Mouse (Mus musculus) MEL (cell line): ENCODE data around the gene Itga8. TPM values are rescaled to one million over a fixed set of nuclear protein-coding genes. Genes with fewer than 3 reads are reported as not detected.

ENCODE experiments used
- DNase-seq: peaks from one replicate; pipeline ENCODE4 v3.0.0; 2011; ENCODE audit warnings: low read depth, low spot score
- H3K27ac ChIP-seq: 2 replicates; pipeline ENCODE4 v1.5.1; 2012; ENCODE audit warnings: low read depth, mild to moderate bottlenecking, control low read depth, low read length, moderate library complexity; ENCODE audit not compliant: control insufficient read depth
- H3K27me3 ChIP-seq, 2 experiments: fragments of 150-350 bp in 1 of 2; sonication (generic) in 1 of 2; 2 replicates each; pipeline ENCODE4 v1.6.1; 2012; ENCODE audit warnings: low read length in 2 of 2, mild to moderate bottlenecking in 2 of 2, improper control_type of control experiment in 1 of 2, moderate library complexity in 1 of 2; ENCODE audit not compliant: insufficient read depth in 2 of 2, control insufficient read depth in 1 of 2
- H3K36me3 ChIP-seq, 2 experiments: 2 replicates each; pipeline ENCODE4 v1.6.1; 2012 to 2014; ENCODE audit warnings: low read length in 2 of 2, improper control_type of control experiment in 1 of 2, inconsistent platforms in 1 of 2, mild to moderate bottlenecking in 1 of 2; ENCODE audit not compliant: insufficient read depth in 2 of 2, control insufficient read depth in 1 of 2
- H3K4me1 ChIP-seq, 2 experiments: fragments of 150-350 bp in 1 of 2; sonication (generic) in 1 of 2; 2 replicates each; pipeline ENCODE4 v1.6.1; 2012; ENCODE audit warnings: low read length in 2 of 2, improper control_type of control experiment in 1 of 2, mild to moderate bottlenecking in 1 of 2; ENCODE audit not compliant: insufficient read depth in 2 of 2, control insufficient read depth in 1 of 2
- H3K4me3 ChIP-seq, 2 experiments: fragments of 150-350 bp in 1 of 2; sonication (generic) in 1 of 2; 2 replicates each; pipeline ENCODE4 v1.5.1; 2012; ENCODE audit warnings: low read depth in 2 of 2, low read length in 2 of 2, mild to moderate bottlenecking in 2 of 2, moderate library complexity in 2 of 2, control low read depth in 1 of 2, improper control_type of control experiment in 1 of 2; ENCODE audit not compliant: control insufficient read depth in 1 of 2, insufficient read depth in 1 of 2
- H3K79me2 ChIP-seq: 2 replicates; pipeline ENCODE4 v1.6.1; 2012; ENCODE audit warnings: mild to moderate bottlenecking, low read length, moderate library complexity; ENCODE audit not compliant: control insufficient read depth, poor library complexity, insufficient read depth
- H3K9ac ChIP-seq: 2 replicates; pipeline ENCODE4 v1.6.1; 2012; ENCODE audit warnings: low read depth, mild to moderate bottlenecking, control low read depth, low read length, moderate library complexity; ENCODE audit not compliant: control insufficient read depth, poor library complexity, severe bottlenecking
- H3K9me3 ChIP-seq: fragments of 150-350 bp; sonication (generic); replicated peaks from 2 replicates; pipeline ENCODE4 v1.6.1; 2012; ENCODE audit warnings: mild to moderate bottlenecking, low read length, improper control_type of control experiment, moderate library complexity; ENCODE audit not compliant: insufficient read depth
- BHLHE40 ChIP-seq: IDR thresholded peaks from 2 replicates; pipeline ENCODE4 v1.6.1; 2012; ENCODE audit warnings: low read depth, mild to moderate bottlenecking, inconsistent platforms, low read length, improper control_type of control experiment, borderline replicate concordance
- CTCF ChIP-seq, 3 experiments: IDR thresholded peaks in 2 of 3; conservative IDR thresholded peaks in 1 of 3; 2 replicates each; pipeline ENCODE4 v1.5.1; 2011 to 2012; ENCODE audit warnings: low read length in 3 of 3, low read depth in 2 of 3, mild to moderate bottlenecking in 2 of 3, improper control_type of control experiment in 1 of 3, inconsistent platforms in 1 of 3, mixed read lengths in 1 of 3, moderate library complexity in 1 of 3; ENCODE audit not compliant: control insufficient read depth in 1 of 3, insufficient read depth in 1 of 3, poor library complexity in 1 of 3, severe bottlenecking in 1 of 3
- ELF1 ChIP-seq: IDR thresholded peaks from 2 replicates; pipeline ENCODE4 v1.6.1; 2014; ENCODE audit warnings: low read depth, mild to moderate bottlenecking, inconsistent platforms, low read length, improper control_type of control experiment, moderate library complexity
- EP300 ChIP-seq, 2 experiments: IDR thresholded peaks; 2 replicates each; pipeline ENCODE4 v1.6.1; 2011; ENCODE audit warnings: improper control_type of control experiment in 2 of 2, low read length in 2 of 2, low read depth in 1 of 2, mild to moderate bottlenecking in 1 of 2
- MAX ChIP-seq: IDR thresholded peaks from 2 replicates; pipeline ENCODE4 v1.6.1; 2011; ENCODE audit warnings: low read length, improper control_type of control experiment
- MAZ ChIP-seq: IDR thresholded peaks from 2 replicates; pipeline ENCODE4 v1.6.1; 2012; ENCODE audit warnings: low read depth, mild to moderate bottlenecking, inconsistent platforms, low read length, improper control_type of control experiment
- MXI1 ChIP-seq: IDR thresholded peaks from 2 replicates; pipeline ENCODE4 v1.6.1; 2011; ENCODE audit warnings: mild to moderate bottlenecking, low read depth, low read length, improper control_type of control experiment
- MYB ChIP-seq: IDR thresholded peaks from 2 replicates; pipeline ENCODE4 v1.6.1; 2011; ENCODE audit warnings: mild to moderate bottlenecking, low read depth, low read length, improper control_type of control experiment
- MYC ChIP-seq: IDR thresholded peaks from 2 replicates; pipeline ENCODE4 v1.6.1; 2011; ENCODE audit warnings: low read depth, mild to moderate bottlenecking, low read length, improper control_type of control experiment, moderate library complexity
- NRF1 ChIP-seq: IDR thresholded peaks from 2 replicates; pipeline ENCODE4 v1.6.1; 2014; ENCODE audit warnings: low read depth, mild to moderate bottlenecking, inconsistent platforms, low read length, improper control_type of control experiment, moderate library complexity; ENCODE audit not compliant: poor library complexity, insufficient read depth, severe bottlenecking
- POLR2AphosphoS5 ChIP-seq: IDR thresholded peaks from 2 replicates; pipeline ENCODE4 v1.6.1; 2012; ENCODE audit warnings: low read depth, borderline replicate concordance, mild to moderate bottlenecking, inconsistent platforms, low read length, moderate library complexity, mixed read lengths
- RAD21 ChIP-seq: IDR thresholded peaks from 2 replicates; pipeline ENCODE4 v1.6.1; 2011; ENCODE audit warnings: mild to moderate bottlenecking, low read depth, low read length, improper control_type of control experiment
- RCOR1 ChIP-seq: IDR thresholded peaks from 2 replicates; pipeline ENCODE4 v1.6.1; 2012; ENCODE audit warnings: low read depth, mild to moderate bottlenecking, inconsistent platforms, low read length, improper control_type of control experiment
- SMC3 ChIP-seq: IDR thresholded peaks from 2 replicates; pipeline ENCODE4 v1.6.1; 2011; ENCODE audit warnings: low read depth, low read length, improper control_type of control experiment
- TAL1 ChIP-seq: IDR thresholded peaks from 2 replicates; pipeline ENCODE4 v1.6.1; 2012; ENCODE audit warnings: mild to moderate bottlenecking, inconsistent platforms, low read length, moderate library complexity, mixed read lengths
- TBP ChIP-seq: IDR thresholded peaks from 2 replicates; pipeline ENCODE4 v1.8.0; 2011; ENCODE audit warnings: low read depth, low read length, improper control_type of control experiment
- TCF12 ChIP-seq: IDR thresholded peaks from 2 replicates; pipeline ENCODE4 v1.6.1; 2014; ENCODE audit warnings: low read depth, mild to moderate bottlenecking, inconsistent platforms, low read length, improper control_type of control experiment, moderate library complexity
- USF1 ChIP-seq: IDR thresholded peaks from 2 replicates; pipeline ENCODE4 v1.6.1; 2014; ENCODE audit warnings: low read depth, mild to moderate bottlenecking, inconsistent platforms, low read length, improper control_type of control experiment, moderate library complexity
- USF2 ChIP-seq, 2 experiments: IDR thresholded peaks; 2 replicates each; pipeline ENCODE4 v1.6.1; 2011 to 2012; ENCODE audit warnings: improper control_type of control experiment in 2 of 2, low read length in 2 of 2, borderline replicate concordance in 1 of 2, inconsistent platforms in 1 of 2, low read depth in 1 of 2, mild to moderate bottlenecking in 1 of 2; ENCODE audit not compliant: insufficient read depth in 1 of 2
- ZKSCAN1 ChIP-seq: IDR thresholded peaks from 2 replicates; pipeline ENCODE4 v1.6.1; 2012; ENCODE audit warnings: low read depth, mild to moderate bottlenecking, inconsistent platforms, low read length, improper control_type of control experiment, moderate library complexity
- ZMIZ1 ChIP-seq: IDR thresholded peaks from 2 replicates; pipeline ENCODE4 v1.6.1; 2012; ENCODE audit warnings: low read depth, mild to moderate bottlenecking, inconsistent platforms, low read length, improper control_type of control experiment, moderate library complexity
- polyA plus RNA-seq, 2 experiments: library from polyadenylated mRNA; stranded (reverse) in 1 of 2; unstranded in 1 of 2; fragments of >175 nt in 1 of 2; fragments of >200 nt in 1 of 2; gene quantifications; 2 replicates each; pipeline versions ENCODE4 v1.2.1 to v1.2.4; 2012; ENCODE audit warnings: low replicate concordance in 2 of 2, low read depth in 1 of 2; ENCODE audit not compliant: insufficient read length in 2 of 2, insufficient read depth in 1 of 2, missing spikeins in 1 of 2
- total RNA-seq: library from RNA; depleted of rRNA; stranded (reverse); fragments of 300-350 nt; gene quantifications from 2 replicates; pipeline ENCODE4 v1.2.3, GENCODE M21; 2012

Gene Itga8
- total and polyA plus RNA-seq, 3 experiments: not detected

- DNase-seq: no peak
- no peaks in the 10 kb centered on the region for H3K27me3 ChIP-seq
- TF ChIP-seq MAZ (no peak), TBP (no peak), POLR2AphosphoS5 (no peak), NRF1 (no peak), ELF1 (no peak), MYC (no peak), TCF12 (no peak), MAX (no peak), EP300 (IDR thresholded peaks at IDR 0.05; ENCODE audit: low read depth in 1 of 2, low read length in 2 of 2) (no peak), SMC3 (no peak), RCOR1 (no peak), BHLHE40 (no peak), USF2 (IDR thresholded peaks at IDR 0.05; ENCODE audit: borderline replicate concordance in 1 of 2, insufficient read depth in 1 of 2, low read depth in 1 of 2, low read length in 2 of 2) (no peak), CTCF (IDR thresholded peaks at IDR 0.05 in 2 of 3, conservative IDR thresholded peaks at IDR 0.05 in 1 of 3; ENCODE audit: control insufficient read depth in 1 of 3, insufficient read depth in 1 of 3, low read depth in 2 of 3, low read length in 3 of 3, poor library complexity in 1 of 3, severe bottlenecking in 1 of 3) (no peak), ZMIZ1 (no peak), TAL1 (no peak), USF1 (no peak), MYB (no peak), MXI1 (no peak)
- no peak overlapping the region for H3K4me3 ChIP-seq
- H3K9me3 ChIP-seq: no peaks in the 10 kb centered on the region
- H3K27ac ChIP-seq: no peak overlapping the region
- no peak overlapping the region for H3K9ac ChIP-seq
- H3K36me3 ChIP-seq: no peaks in the 10 kb centered on the region
- no peaks in the 10 kb centered on the region for H3K79me2 ChIP-seq
- no peaks in the 10 kb centered on the region for H3K4me1 ChIP-seq
Measured at GRCm38 (mm10) chr2:12065669-12066399, 235.9 kb downstream of the Itga8 start.

DNA sequence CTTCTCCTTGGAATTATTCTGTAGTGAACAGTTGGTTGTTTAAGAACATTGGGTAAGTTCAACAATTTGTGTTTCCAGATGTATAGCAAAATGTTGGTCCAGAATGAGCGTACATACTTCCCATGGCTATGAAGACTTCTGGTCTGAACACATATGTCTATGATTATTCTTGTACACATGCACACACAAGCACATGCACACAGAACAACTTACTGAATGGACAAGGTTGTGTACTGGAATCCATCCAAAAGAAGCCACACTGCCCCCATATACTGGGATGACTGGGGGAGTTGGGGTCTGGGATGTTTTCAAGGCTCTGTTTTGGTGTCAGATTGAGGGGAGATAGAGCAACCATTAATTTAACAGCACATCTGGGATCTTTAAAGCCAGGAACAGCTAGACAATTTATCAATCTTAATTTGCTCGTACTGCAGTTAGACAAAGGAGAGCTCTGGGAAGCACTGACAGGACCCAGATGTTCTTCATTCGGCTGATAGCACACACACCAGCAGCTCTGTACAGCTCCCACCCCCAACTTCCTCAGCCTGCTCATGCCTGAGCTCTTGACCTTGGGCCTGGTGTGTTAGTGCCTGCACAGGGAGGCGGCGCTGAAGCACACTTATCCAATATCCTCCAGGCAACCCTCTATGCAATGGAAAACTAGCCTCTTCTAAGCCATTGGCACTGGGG is 241.5 kb downstream of the Itga8 start:
- H3K4me3 ChIP-seq: no peak overlapping the region
- TF ChIP-seq ZKSCAN1: no peak
- TF ChIP-seq MYC: no peak
- no peak for TF ChIP-seq RAD21
- H3K9ac ChIP-seq: no peak overlapping the region
- no peaks in the 10 kb centered on the region for H3K4me1 ChIP-seq
- no peak overlapping the region for H3K27ac ChIP-seq
- DNase-seq: no peak
- no peaks in the 10 kb centered on the region for H3K9me3 ChIP-seq
- no peaks in the 10 kb centered on the region for H3K27me3 ChIP-seq
- no peaks in the 10 kb centered on the region for H3K79me2 ChIP-seq
- H3K36me3 ChIP-seq: no peaks in the 10 kb centered on the region
